Mouse (Mus musculus) lung, adult 18-20 months (tissue): Measurements from ENCODE around the gene Klhl3.

Experiments
- DNase-seq, 2 experiments: peaks; one replicate each; pipeline ENCODE4 v3.0.0; 2022; ENCODE audit warnings: mixed read lengths in 2 of 2

The Klhl3 gene

GRCm38 (mm10) chr13:58023726-58024453, 89.5 kb downstream of the Klhl3 start:
- DNase-seq = no peak

- no peak for DNase-seq
These were observed 90.3 kb downstream of the Klhl3 start for GRCm38 (mm10) chr13:58023001-58023560.

- DNase-seq = no peak
These were observed 93.0 kb downstream of the Klhl3 start for GRCm38 (mm10) chr13:58020428-58020827.

- no peak for DNase-seq
These were observed 96.1 kb downstream of the Klhl3 start for GRCm38 (mm10) chr13:58017298-58017697.

GRCm38 (mm10) chr13:58012067-58012925, 101.1 kb downstream of the Klhl3 start:
- peak; percentile 48 to 65 for DNase-seq

- no peak for DNase-seq
These were observed 101.9 kb downstream of the Klhl3 start for GRCm38 (mm10) chr13:58011526-58011925.

- no peak for DNase-seq
These were observed 103.0 kb downstream of the Klhl3 start for GRCm38 (mm10) chr13:58010416-58010815.

GRCm38 (mm10) chr13:58009275-58009674, 104.1 kb downstream of the Klhl3 start:
- no peak for DNase-seq

- DNase-seq = peak in 1 of 2 experiments; percentile 6
These were observed 105.4 kb downstream of the Klhl3 start for GRCm38 (mm10) chr13:58008038-58008364.

GRCm38 (mm10) chr13:58007256-58008037, 105.9 kb downstream of the Klhl3 start:
- DNase-seq = peak; percentile 35 to 57

GRCm38 (mm10) chr13:58001792-58002191, 111.6 kb downstream of the Klhl3 start:
- DNase-seq = no peak

GRCm38 (mm10) chr13:57996536-57996935, 116.9 kb downstream of the Klhl3 start:
- no peak for DNase-seq

GRCm38 (mm10) chr13:57995864-57996263, 117.5 kb downstream of the Klhl3 start:
- no peak for DNase-seq

GRCm38 (mm10) chr13:57984637-57985036, 128.8 kb downstream of the Klhl3 start:
- no peak for DNase-seq

GRCm38 (mm10) chr13:57984163-57984562, 129.2 kb downstream of the Klhl3 start:
- DNase-seq = no peak

- no peak for DNase-seq
These were observed 130.1 kb downstream of the Klhl3 start for GRCm38 (mm10) chr13:57983330-57983729.

- no peak for DNase-seq
These were observed 130.5 kb downstream of the Klhl3 start for GRCm38 (mm10) chr13:57982904-57983303.

GRCm38 (mm10) chr13:57980679-57981078, 132.7 kb downstream of the Klhl3 start:
- no peak for DNase-seq

- DNase-seq = no peak
These were observed 133.3 kb downstream of the Klhl3 start for GRCm38 (mm10) chr13:57980071-57980470.

- DNase-seq = no peak
These were observed 134.5 kb downstream of the Klhl3 start for GRCm38 (mm10) chr13:57978931-57979330.

- no peak for DNase-seq
These were observed 135.7 kb downstream of the Klhl3 start for GRCm38 (mm10) chr13:57977721-57978120.

- DNase-seq = no peak
These were observed 147.7 kb downstream of the Klhl3 start for GRCm38 (mm10) chr13:57965658-57966057.

GRCm38 (mm10) chr13:57960254-57960653, 153.1 kb downstream of the Klhl3 start:
- DNase-seq = no peak
